Mouse (Mus musculus): ENCODE measurements around the gene Olfr691.
"Not testable (repeated sequence)": the region's sequence is repeated elsewhere in the genome, so short reads cannot be mapped to it uniquely, and the experiment has no call there.

Gene Olfr691

GRCm38 (mm10) chr7:105342170-105342569 lies at the start of gene Olfr691:
Gene Olfr691 (minus strand): TSS chr7:105342270.
- DNase-seq (ENCODE audit: low read depth) = no peak

DNA sequence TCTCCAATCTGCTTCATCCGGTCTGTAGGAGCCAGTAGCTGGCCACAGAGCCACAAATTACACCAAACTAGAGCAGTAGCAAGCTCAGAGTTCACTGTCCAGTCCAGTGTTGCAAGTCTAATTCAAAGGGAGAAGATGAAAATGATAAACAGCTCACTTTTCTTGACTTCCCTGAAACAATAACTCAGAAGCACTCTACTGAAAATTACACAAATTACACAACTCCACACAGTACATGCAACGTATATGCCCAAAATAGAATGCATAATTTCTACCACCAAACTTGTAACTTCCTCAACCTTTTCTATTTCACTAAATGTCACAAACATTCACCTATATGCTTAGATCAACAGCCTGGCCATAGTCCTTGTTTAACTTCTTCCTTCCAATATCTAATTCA lies 48.2 kb upstream of the Olfr691 start:
- DNase-seq (ENCODE audit: low read depth) = peak; percentile 24

DNA sequence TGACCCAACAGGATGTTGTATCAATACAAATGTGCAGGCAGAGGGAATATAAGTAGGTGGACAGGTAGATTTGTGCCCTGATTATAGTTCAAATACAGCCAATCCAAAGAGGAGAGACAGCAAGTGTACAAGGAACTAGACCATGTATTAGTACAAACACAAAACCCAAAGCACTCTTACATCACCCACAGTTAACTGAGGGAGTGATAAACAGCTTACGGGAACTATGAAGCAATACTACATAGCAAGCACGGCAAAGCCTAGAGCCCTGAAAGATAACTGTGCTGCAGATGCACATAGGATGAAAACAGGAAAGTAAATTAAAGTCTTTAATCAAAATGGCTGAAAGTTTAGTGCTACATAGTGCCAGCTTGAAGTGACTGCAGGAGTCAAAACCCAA lies 45.6 kb upstream of the Olfr691 start:
- DNase-seq (ENCODE audit: low read depth) = peak; percentile 31

DNA sequence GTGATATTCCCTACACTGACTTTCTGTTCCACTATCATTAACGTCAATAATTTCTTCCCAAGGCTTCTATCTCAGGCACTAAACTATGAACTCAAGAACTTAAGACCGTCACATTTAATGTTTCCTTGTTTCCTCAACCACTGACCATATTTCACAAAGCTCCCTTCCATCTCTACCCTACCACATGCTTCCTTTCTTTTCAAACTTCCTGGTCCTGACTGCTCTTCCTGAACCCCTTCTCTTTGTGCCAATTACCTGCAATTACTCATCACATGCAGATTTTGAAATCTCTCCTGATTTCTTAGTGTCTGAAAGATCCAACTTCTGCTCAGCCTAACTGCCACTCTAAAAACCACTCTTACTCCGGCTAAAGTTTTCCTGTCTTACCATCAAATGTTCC lies 38.3 kb upstream of the Olfr691 start:
- peak; percentile 7 for DNase-seq (ENCODE audit: low read depth)

DNA sequence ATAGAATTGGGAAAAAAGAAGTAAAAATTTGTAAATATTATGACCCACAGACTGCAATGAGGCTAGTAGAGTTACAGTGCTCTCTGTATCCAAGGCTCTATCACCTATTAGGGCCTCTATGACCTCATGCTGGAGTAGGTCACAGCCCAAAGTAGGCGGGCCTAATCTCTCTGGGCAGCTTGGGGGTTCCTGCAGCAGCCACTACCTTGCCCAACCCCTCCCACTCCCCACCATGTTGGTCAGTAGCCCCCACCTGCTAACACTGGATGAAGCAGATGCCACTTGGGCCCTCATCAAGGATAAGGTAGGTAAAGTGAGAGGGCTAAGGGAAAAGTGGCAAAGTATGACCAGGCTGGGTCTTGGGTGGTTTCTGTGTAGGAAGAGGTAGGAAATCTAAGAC lies 32.8 kb upstream of the Olfr691 start, which contains the start of gene Gm5901:
TSS of gene Gm5901 (plus strand) at position 173 of the 400 bp plus-strand sequence.
- no peak for DNase-seq (ENCODE audit: low read depth)

DNA sequence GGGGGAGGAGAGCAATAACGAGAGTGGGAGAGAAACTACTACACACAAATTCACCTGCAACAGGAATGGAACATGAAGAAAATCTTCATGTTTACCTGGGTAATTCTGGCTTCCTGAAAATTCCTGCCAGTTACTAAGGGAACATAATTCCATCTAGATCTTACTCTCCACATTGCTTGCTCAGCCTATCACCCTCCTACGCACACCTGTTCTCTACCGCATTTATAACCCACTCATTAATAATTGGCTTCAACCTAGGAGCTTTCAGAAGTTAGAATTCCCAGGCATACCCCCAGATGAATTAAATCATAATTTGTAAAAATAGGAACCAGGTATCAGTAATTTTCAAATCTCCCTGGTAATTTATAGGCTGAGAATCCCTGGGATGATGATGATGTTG lies 31.9 kb upstream of the Olfr691 start:
- DNase-seq (ENCODE audit: low read depth) = no peak

DNA sequence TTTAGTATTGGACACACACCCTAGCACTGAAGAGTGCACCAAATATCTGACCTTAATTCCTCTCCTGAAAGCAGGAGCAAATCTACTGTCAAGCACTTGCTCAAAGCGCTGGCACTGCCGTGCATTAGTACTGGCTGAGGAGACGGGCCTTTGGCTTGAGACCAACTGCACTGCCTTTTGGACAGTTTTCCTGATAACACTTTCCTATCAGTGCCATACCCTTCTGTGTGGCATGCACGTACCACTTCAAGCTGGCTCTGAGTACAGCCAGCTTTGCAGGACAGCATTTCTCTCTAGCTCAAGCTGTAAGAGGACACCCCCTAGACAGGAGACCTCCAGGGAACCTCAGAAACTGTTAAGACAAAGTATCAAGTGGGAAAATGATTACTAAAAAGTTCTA lies 31.4 kb upstream of the Olfr691 start:
- DNase-seq (ENCODE audit: low read depth) = peak; percentile 65

GRCm38 (mm10) chr7:105372912-105373311 lies 30.8 kb upstream of the Olfr691 start:
- DNase-seq (ENCODE audit: low read depth) = peak; percentile 87

DNA sequence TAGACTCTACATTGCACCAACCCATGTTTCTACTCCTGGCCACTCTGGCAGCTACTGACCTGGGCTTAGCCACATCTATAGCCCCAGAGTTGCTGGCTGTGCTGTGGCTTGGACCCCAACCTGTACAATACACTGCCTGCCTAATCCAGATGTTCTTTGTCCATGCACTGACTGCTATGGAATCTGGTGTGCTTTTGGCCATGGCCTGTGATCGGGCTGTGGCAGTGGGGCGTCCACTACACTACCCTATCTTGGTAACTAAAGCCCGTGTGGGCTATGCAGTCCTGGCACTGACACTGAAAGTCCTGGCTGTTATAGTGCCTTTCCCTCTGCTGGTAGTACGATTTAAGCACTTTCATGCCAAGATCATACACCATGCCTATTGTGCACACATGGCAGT lies 26.5 kb upstream of the Olfr691 start:
- no peak for DNase-seq (ENCODE audit: low read depth)

DNA sequence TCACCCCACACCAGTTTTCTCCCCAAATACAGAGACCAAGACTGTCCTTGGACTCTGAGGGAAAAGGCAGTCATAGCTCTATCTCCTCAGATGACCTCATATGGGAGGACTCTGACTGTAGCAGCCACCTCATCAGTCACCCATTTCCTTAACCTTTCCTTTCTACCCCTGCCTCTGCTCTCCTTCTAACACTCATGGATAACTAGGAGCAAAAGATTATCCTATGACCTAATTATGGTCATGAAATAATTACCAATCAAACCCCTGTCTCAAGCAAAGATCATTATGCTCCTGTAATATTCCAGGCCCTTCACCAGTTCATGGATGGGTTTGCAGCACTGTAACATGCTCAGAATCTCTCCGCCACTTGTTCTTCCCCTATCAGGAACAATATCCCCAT lies 25.9 kb upstream of the Olfr691 start, which contains the start of gene Olfr692:
TSS of gene Olfr692 (plus strand) at position 301 of the 400 bp plus-strand sequence.
- no peak for DNase-seq (ENCODE audit: low read depth)

DNA sequence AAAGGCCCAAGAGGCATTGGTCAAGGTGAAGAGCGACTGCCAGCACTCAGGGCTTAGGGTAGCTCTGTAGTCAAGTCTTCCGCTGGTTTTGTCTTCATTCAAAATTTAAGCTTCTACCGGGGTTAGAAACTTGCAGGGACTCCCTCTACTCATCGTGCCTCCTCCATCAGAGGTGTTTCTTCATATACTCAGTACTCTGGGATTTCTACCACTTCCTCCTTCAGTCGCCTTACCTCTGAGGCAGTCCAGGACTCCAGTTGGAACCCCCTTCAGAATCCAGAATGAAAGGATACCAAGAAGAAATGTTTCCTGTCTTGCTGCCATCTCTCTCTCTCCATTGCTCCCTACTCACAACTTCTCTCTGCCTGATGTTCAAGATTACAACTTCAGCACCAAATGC lies 25.2 kb upstream of the Olfr691 start:
- no peak for DNase-seq (ENCODE audit: low read depth)

DNA sequence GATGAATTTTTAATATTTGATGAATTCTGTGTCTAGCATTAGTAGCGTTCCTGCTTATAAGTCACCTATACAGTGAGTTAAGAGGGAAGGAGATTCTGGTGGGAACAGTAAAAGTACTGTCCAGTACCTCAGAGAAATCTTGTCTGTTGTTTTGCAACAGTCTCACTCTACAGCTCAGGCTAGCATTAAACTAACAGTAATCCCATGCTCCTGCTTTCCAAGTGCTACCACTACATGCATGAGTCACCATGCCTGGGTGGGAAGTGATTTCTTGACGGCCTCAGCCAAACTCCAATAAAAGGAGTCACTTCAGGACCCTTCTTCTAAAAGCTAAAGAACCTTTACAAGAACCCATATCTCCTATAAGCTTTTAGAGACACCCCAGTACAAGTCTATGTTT lies 19.6 kb upstream of the Olfr691 start:
- DNase-seq (ENCODE audit: low read depth) = no peak

DNA sequence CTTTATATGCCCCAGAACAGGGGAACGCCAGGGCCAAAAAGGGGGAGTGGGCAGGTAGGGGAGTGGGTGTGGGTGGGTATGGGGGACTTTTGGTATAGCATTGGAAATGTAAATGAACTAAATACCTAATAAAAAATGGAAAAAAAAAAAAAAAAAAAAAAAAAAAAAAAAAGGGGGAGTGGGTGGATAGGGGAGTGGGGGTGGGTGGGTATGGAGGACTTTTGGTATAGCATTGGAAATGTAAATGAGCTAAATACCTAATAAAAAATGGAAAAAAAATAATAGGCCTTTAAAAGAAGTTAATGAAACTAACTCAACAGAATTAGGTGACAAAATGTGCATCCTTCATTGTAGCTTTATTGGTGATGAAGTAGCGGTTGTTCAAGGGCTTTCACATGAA lies 14.4 kb upstream of the Olfr691 start:
- not testable (repeated sequence) for DNase-seq (ENCODE audit: low read depth)

GRCm38 (mm10) chr7:105356064-105356463 lies 14.0 kb upstream of the Olfr691 start:
- DNase-seq (ENCODE audit: low read depth) = not testable (repeated sequence)

GRCm38 (mm10) chr7:105342752-105343151 lies 682 bp upstream of the Olfr691 start:
- no peak for DNase-seq (ENCODE audit: low read depth)

- DNase-seq (ENCODE audit: low read depth) = no peak
These were observed 8.1 kb downstream of the Olfr691 start, which contains the start of gene Olfr690 for GRCm38 (mm10) chr7:105334004-105334403. Gene Olfr690 (minus strand): TSS chr7:105334104.

DNA sequence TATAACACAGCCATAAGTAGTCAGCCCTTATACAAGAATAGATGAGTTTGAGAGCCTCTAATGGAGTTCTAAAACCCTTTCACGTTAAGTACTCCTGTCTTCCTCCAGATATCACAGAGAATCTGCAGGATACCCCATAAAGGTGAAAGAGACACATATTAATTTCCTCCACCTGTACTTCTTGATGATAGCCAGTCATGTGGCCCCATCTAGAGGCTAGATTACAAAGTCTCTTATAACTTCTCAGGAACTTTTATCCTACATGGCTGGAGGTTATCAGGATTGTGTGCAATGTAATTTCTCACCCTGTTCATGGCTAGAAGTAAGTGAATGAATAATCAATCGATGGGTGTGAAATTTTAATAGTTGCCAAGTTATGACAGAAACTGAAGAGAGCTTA lies 16.8 kb downstream of the Olfr691 start:
- no peak for DNase-seq (ENCODE audit: low read depth)

GRCm38 (mm10) chr7:105310865-105311264 lies 31.2 kb downstream of the Olfr691 start, which contains the start of gene Olfr689:
Gene Olfr689 (plus strand): TSS chr7:105311165.
- no peak for DNase-seq (ENCODE audit: low read depth)

DNA sequence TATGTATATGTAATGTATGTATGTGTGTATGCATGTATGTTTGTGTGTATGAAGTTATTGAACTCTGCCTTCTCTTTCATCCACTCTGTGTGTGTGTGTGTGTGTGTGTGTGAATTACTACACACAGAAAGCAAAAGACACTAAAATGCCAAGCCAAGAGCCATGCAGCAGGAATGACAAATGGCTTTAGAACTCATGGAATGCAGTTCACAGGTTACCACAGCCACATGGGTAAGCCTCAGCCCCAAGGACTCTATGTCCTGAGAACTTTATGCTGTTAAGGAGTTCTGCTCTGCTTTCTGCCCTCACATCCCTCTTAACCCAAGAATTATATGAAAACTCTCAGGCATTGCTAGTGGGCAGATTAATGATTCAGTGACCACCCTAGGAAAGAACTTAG lies 52.0 kb downstream of the Olfr691 start:
- no peak for DNase-seq (ENCODE audit: low read depth)

DNA sequence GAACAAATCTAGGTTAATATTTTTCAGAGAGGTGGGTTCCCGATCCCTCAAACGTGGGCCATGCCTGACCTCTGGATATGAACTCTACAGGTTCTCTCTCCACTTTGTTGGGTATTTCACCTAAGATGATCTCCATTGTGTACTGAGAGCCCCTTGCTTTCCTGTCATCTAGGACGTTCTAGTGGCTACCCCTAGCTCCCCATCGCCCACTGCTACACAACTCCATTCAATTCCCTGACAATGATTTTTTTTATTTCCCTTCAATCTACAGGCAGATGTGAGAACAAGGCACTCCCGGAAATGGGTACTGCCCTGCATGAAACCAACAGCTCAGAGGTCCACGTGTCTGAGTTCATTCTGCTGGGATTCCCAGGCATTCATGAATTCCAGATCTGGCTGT lies 54.3 kb downstream of the Olfr691 start, which contains the start of gene Olfr688:
TSS of gene Olfr688 (plus strand) at position 301 of the 400 bp plus-strand sequence.
- DNase-seq (ENCODE audit: low read depth) = no peak
